Comparison of ENCODE assay signal across 8 mouse cellular contexts in genomic region chr17:56219805-56220204, GRCm38 (mm10). TPM values are rescaled to one million over a fixed set of nuclear protein-coding genes. Genes with fewer than 3 reads are reported as not detected.
DNase-seq lines count a peak whose midpoint lies in the region; ATAC-seq and TF ChIP-seq lines count a peak whose summit lies in the region.
"Had no signal": no experiment of that assay in that cellular context is flagged by ENCODE, and none has a peak within 500 bp of the region (broad histone marks: within the 10 kb centered on the region; RNA-seq: fewer than 3 reads in every experiment).

No protein-coding gene starts in this region.

- H3K4me2 ChIP-seq in limb, embryonic 13.5 days (replicated peaks), result peak overlapping the region; percentile 85

- DNase-seq in 3T3-L1 (ENCODE audit: low read depth, low spot score), result peak; percentile 78
- peak; percentile 90 to 91 for DNase-seq in heart, adult 9 months (ENCODE audit: low spot score in 2 of 2)
- DNase-seq in left cerebral cortex, adult 9 months (ENCODE audit: low spot score in 2 of 2), result no peak
- no peak for DNase-seq in left cerebral cortex, postnatal 36 days (ENCODE audit: low spot score in 2 of 2)
- no peak for DNase-seq in cerebellum, adult 11 months

- no peak overlapping the region for H3K9ac ChIP-seq in limb, embryonic 13.5 days

- peak overlapping the region; percentile 89 for H3K4me3 ChIP-seq in E14TG2a.4 (replicated peaks; ENCODE audit: low read length)
- peak overlapping the region; percentile 82; the same call in 1 of the 2 replicates for H3K4me3 ChIP-seq in limb, embryonic 13.5 days

- no peaks in the 10 kb centered on the region for H3K9me3 ChIP-seq in E14TG2a.4 (ENCODE audit: low read length)
- no peaks in the 10 kb centered on the region for H3K9me3 ChIP-seq in limb, embryonic 13.5 days
- H3K9me3 ChIP-seq: midbrain, embryonic 12.5 days had no signal

- H3K4me1 ChIP-seq in E14TG2a.4 (replicated peaks; ENCODE audit: low read depth, low read length), result peaks cover 44% of the 10 kb centered on the region
- H3K4me1 ChIP-seq in limb, embryonic 13.5 days, result peaks cover 24% of the 10 kb centered on the region

- peaks cover 22% of the 10 kb centered on the region for H3K36me3 ChIP-seq in E14TG2a.4 (ENCODE audit: insufficient read depth, low read length)
- peaks cover 11% of the 10 kb centered on the region for H3K36me3 ChIP-seq in limb, embryonic 13.5 days
- H3K36me3 ChIP-seq: midbrain, embryonic 12.5 days had no signal

- ATAC-seq in limb, embryonic 13.5 days (ENCODE audit: low FRiP score, low read depth), result no peak

- no peaks in the 10 kb centered on the region for H3K27me3 ChIP-seq in E14TG2a.4 (ENCODE audit: insufficient read depth, low read length)
- no peaks in the 10 kb centered on the region for H3K27me3 ChIP-seq in limb, embryonic 13.5 days
- H3K27me3 ChIP-seq: midbrain, embryonic 12.5 days had no signal

- no peak for TF ChIP-seq CTCF in E14TG2a.4 (conservative IDR thresholded peaks at IDR 0.05; ENCODE audit: low read length)

- 44% methylated on average over 3 of the region's 3 CpGs for WGBS in limb, embryonic 13.5 days

- H3K27ac ChIP-seq in limb, embryonic 13.5 days, result no peak overlapping the region

- intact Hi-C loops in left cerebral cortex, postnatal 36 days (cut with DNase I), result loop anchor here (2.0 kb wide), 1 partner anchor 35 kb away; no protein-coding TSS in a partner anchor

RNA-seq across cellular contexts. Expression of gene Dpp9, which starts 1.1 kb away (rescaled TPM):
- 34.9 and 39.8 TPM in 2 replicates for polyA plus RNA-seq in limb, embryonic 13.5 days (2015; fragmentation: Nextera tagmentation; extraction: Ambion mirVana)
- 10 to 100 TPM; 68.7 to 72.1 TPM for total RNA-seq in left cerebral cortex, postnatal 36 days (2021)

RNA-seq across cellular contexts. Expression of gene Mydgf, which starts 36.1 kb away (rescaled TPM):
- 98.6 and 102 TPM in 2 replicates for polyA plus RNA-seq in limb, embryonic 13.5 days (2015; fragmentation: Nextera tagmentation; extraction: Ambion mirVana)
- 10 to 100 TPM; 39.7 to 43.9 TPM for total RNA-seq in left cerebral cortex, postnatal 36 days (2021)

RNA-seq across cellular contexts. Expression of gene Fem1a, which starts 36.8 kb away (rescaled TPM):
- 12.3 and 13.7 TPM in 2 replicates for polyA plus RNA-seq in limb, embryonic 13.5 days (2015; fragmentation: Nextera tagmentation; extraction: Ambion mirVana)
- 10 to 100 TPM; 33.0 to 35.4 TPM for total RNA-seq in left cerebral cortex, postnatal 36 days (2021)

RNA-seq across cellular contexts. Expression of gene Ticam1, which starts 56.8 kb away (rescaled TPM):
- 4.4 and 4.6 TPM in 2 replicates for polyA plus RNA-seq in limb, embryonic 13.5 days (2015; fragmentation: Nextera tagmentation; extraction: Ambion mirVana)
- 1 to 10 TPM; 4.9 to 5.3 TPM for total RNA-seq in left cerebral cortex, postnatal 36 days (2021)

RNA-seq across cellular contexts. Expression of gene Tnfaip8l1, which starts 57.5 kb away (rescaled TPM):
- 11.3 and 12.0 TPM in 2 replicates for polyA plus RNA-seq in limb, embryonic 13.5 days (2015; fragmentation: Nextera tagmentation; extraction: Ambion mirVana)
- 1 to 10 TPM; 7.9 to 8.5 TPM for total RNA-seq in left cerebral cortex, postnatal 36 days (2021)

Comparison
In these comparisons a context has a peak if more than half of its experiments do, and no peak if none do; other contexts are left out.
1. DNase-seq: peak in 3T3-L1 (single experiment) and heart, adult 9 months (2 of 2); none in left cerebral cortex, adult 9 months (0 of 2), left cerebral cortex, postnatal 36 days (0 of 2) and cerebellum, adult 11 months (single experiment).